Mouse (Mus musculus): Measurements from ENCODE around the gene Ptgir.
"Not testable (repeated sequence)": the region's sequence is repeated elsewhere in the genome, so short reads cannot be mapped to it uniquely, and the experiment has no call there.

Gene Ptgir

GRCm38 (mm10) chr7:16942861-16943260, 36.6 kb downstream of the Ptgir start:
- DNase-seq (ENCODE audit: low spot score): no peak

GRCm38 (mm10) chr7:16944061-16944807, 37.9 kb downstream of the Ptgir start, which contains the start of gene Pnmal2:
Gene Pnmal2 (plus strand): TSS chr7:16944682.
- no peak for DNase-seq (ENCODE audit: low spot score)

GRCm38 (mm10) chr7:16944808-16945315, 38.6 kb downstream of the Ptgir start:
- DNase-seq (ENCODE audit: low spot score): no peak

- DNase-seq (ENCODE audit: low spot score): no peak
Measured at GRCm38 (mm10) chr7:16945419-16945818, 39.1 kb downstream of the Ptgir start.

- no peak for DNase-seq (ENCODE audit: low spot score)
Measured at GRCm38 (mm10) chr7:16946441-16947348, 40.4 kb downstream of the Ptgir start.

- DNase-seq (ENCODE audit: low spot score): no peak
Measured at GRCm38 (mm10) chr7:16947349-16947895, 41.1 kb downstream of the Ptgir start.

- no peak for DNase-seq (ENCODE audit: low spot score)
Measured at GRCm38 (mm10) chr7:16947959-16948361, 41.7 kb downstream of the Ptgir start.

GRCm38 (mm10) chr7:16948923-16949458, 42.7 kb downstream of the Ptgir start:
- DNase-seq (ENCODE audit: low spot score): no peak

GRCm38 (mm10) chr7:16949908-16950841, 43.9 kb downstream of the Ptgir start:
- no peak for DNase-seq (ENCODE audit: low spot score)

- DNase-seq (ENCODE audit: low spot score): no peak
Measured at GRCm38 (mm10) chr7:16950861-16951635, 44.8 kb downstream of the Ptgir start.

GRCm38 (mm10) chr7:16953776-16954175, 47.5 kb downstream of the Ptgir start:
- DNase-seq (ENCODE audit: low spot score): not testable (repeated sequence)

- no peak for DNase-seq (ENCODE audit: low spot score)
Measured at GRCm38 (mm10) chr7:16955712-16956111, 49.4 kb downstream of the Ptgir start.

GRCm38 (mm10) chr7:16956410-16957265, 50.3 kb downstream of the Ptgir start:
- DNase-seq (ENCODE audit: low spot score): no peak

GRCm38 (mm10) chr7:16959539-16960187, 53.4 kb downstream of the Ptgir start, which contains the start of gene Pnmal1:
Gene Pnmal1 (plus strand): TSS chr7:16959679.
- peak; percentile 88 for DNase-seq (ENCODE audit: low spot score)
